Mouse (Mus musculus) cerebellum, adult 2 months (tissue): ENCODE data around the gene Tmem40.

ENCODE experiments used
- CTCF ChIP-seq: fragments of 200-500 bp; IDR thresholded peaks from 2 replicates; pipeline ENCODE4 v1.5.1; 2011; ENCODE audit warnings: low read depth, mild to moderate bottlenecking, control low read depth, low read length, moderate library complexity, borderline replicate concordance; ENCODE audit not compliant: insufficient read depth
- POLR2A ChIP-seq: fragments of 200-500 bp; IDR thresholded peaks from 2 replicates; pipeline ENCODE4 v1.6.1; 2011; ENCODE audit warnings: low read length, control low read depth, borderline replicate concordance; ENCODE audit not compliant: insufficient read depth

DNA sequence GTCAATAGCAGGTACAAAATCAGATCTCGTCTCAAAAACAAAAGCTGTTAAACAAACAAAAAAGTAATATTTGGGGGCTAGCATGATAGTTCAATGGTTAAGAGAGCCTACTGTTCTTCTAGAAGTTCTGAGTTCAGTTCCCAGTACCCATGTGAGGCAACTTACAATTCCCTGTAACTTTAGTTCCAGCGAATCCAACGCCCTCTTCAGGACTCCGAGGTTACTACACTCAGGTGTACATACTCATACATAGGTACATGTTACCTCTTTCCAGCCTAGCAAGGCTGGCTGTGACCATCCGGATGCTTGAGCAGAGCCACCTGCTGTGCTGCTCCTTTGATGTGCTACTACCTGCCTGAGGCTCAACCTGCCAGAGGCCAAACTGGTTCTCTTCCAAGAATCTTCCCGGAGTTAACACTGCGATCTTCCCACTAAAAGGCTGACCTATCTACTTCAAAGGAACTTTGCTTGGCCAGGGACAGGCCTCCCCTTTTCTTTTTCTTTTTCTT is 65.4 kb downstream of the Tmem40 start:
- TF ChIP-seq POLR2A (no peak), CTCF (no peak)
